Mouse (Mus musculus) cerebellum, adult 11-12 months (tissue): ENCODE data around the gene Glcci1.

ENCODE experiments used
- DNase-seq: peaks from one replicate; pipeline ENCODE4 v3.0.0; 2022

Gene Glcci1

DNA sequence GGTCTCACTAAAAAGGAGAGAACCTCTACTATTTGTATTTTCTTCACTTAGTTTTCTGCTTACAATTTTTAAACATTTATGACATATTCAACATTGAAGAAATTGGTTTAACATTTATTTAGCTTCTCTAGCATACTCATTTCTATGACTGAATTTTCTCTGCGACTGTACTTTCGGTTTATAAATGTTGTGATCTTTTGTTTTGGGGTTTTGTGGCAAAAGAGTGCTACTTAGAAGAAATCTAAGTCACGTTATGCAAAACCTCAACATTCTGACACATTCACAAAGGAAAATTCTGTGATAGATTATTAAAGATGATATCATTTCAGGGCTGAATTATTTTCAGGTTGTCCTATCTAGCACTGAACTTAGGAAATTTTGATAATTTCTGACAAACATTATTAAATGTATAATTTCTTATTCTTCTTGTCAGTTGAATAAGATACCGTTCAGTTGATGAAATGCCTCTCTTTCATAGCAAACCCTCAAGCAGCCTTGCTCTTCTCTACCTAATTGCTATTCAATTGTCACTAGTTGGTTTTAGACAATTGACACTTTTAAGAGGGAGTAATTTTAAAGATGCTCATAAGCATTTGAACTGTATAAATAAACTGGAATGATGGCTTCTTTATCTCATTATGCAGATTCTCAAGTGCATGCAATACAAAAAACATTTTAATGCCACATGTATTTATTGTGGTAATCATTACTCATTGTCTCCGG lies 47.6 kb downstream of the Glcci1 start:
- DNase-seq: no peak

DNA sequence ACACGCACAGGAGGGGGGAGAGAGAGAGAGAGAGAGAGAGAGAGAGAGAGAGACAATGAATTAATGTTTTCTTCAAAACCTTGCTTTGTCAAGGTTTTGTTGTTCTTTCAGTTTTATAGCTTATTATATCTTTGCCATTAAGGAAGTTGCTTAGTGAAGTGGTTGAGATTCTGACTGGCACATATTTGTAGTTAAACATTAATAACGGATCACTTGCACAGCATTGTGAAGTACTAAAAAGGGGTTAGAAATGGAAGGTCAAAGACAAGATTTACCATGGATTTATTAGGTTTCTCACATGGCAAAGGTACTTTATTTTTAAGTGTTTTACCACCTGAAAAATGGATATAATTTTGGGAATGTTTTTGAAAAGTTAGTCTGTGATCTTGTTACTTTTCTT lies 51.3 kb downstream of the Glcci1 start:
- no peak for DNase-seq

DNA sequence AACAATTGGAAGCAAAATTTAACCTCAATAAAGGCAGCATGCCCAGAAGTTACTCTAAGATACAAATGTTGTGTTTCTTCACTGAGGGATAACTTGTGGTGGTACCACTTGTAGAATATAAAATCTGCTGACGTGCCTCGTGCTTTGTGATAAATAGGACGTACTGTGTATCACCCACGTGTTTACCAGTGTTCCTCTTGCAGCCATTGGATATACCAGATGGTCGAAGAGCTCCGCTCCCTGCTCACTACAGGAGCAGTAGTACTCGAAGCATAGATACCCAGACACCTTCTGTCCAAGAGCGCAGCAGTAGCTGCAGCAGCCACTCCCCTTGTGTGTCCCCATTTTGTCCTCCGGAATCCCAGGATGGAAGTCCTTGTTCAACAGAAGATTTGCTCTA lies 73.0 kb downstream of the Glcci1 start:
- DNase-seq: peak; percentile 38

GRCm38 (mm10) chr6:8583892-8584291 lies 74.5 kb downstream of the Glcci1 start:
- no peak for DNase-seq

DNA sequence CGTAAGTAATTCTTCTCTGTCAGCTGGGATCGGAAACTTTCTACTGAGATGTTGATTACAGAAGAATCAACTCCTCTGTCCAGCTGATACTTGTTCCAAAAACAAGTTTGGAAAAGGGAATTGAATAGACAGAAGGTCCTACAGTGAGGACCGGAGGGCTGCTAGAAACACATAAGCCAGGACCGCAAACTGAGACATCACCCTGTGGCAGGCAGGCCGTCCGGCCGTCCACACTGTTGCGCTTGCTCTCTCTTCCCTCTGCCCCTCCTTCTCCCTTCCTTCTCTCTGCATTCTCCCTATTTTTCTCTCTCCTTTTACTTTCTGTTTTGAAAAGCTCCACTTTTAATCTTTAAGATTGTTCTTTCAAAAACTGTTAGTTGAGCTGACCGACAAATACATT lies 82.3 kb downstream of the Glcci1 start:
- DNase-seq: no peak

GRCm38 (mm10) chr6:8617369-8617768 lies 108.0 kb downstream of the Glcci1 start:
- DNase-seq: no peak

DNA sequence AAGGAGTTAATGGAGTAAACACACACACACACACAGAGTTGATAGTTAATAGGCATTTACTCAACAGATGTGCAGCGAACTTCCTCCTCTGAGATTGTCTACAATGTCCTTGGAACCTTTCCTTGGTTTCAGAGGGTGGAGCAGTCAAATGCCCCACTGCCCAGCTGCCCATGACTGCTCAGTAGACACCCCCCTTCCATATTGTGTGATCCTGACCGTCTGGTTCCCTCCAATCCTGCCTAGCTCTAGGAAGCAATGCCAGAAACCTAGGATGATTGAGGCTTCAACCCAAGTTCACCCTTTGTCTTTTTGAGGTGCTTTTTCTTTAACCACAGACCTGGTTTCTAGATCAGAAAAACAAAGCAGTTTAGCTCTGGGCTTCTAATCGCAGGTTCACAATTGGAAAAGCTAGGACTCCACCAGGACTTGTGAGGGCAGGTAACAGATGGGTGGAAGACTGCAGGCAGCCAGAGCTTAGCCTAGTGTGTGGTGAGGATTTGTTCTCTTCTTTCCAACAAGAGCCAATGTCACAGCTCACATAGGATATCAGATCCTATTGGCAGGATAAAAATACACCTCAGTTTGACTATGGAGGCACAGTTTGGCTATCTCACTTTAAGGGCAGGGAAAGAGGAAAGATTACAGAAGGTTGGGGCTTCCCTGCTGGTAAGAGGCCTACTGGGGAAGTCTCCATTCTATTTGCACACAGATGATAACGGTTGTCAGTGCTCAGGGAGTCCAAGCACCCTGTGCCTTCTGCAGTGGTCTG lies 110.4 kb downstream of the Glcci1 start:
- peak; percentile 80 for DNase-seq

GRCm38 (mm10) chr6:8623045-8623444 lies 113.6 kb downstream of the Glcci1 start:
- no peak for DNase-seq

GRCm38 (mm10) chr6:8628226-8628625 lies 118.8 kb downstream of the Glcci1 start:
- no peak for DNase-seq

- DNase-seq: no peak
Observed at GRCm38 (mm10) chr6:8628715-8629267, 119.4 kb downstream of the Glcci1 start.

DNA sequence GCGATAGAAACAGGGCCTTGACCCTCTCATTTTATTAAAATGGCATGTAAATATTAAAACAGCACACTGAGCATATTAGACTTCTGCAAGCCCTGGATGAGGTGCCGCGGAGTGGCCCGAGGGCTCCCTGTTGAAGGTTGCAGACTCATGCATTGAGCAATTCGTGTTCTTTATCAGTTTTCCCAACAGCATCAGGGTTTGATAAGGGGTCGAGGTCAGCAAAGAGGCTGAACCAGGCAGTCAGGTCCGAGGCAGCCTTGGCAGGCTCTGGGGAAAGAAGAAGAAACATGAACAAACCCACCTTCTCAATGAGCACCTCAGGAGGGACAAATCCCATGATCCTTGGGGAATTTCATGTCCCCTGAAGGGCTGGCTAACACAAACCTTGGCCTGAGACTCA lies 121.1 kb downstream of the Glcci1 start:
- DNase-seq: no peak

DNA sequence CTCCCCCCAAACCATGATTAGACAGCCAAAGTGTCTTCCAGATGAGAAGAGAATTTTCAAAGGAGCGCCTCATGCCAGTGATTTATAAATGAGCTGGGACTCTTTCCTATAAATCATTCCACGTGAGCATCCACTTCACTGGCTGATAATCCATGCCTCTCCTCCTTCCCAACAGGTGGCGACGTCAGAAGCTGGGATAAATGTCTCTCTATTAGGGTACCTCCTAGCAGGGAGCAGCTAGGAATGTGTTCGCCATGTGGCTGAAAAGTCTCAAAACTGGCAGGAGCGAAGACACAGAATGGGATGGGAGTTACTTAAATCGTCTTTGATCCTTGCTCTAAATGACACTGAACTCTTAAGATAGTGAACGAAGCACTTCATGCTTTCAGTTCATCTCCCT lies 122.0 kb downstream of the Glcci1 start:
- DNase-seq: no peak

DNA sequence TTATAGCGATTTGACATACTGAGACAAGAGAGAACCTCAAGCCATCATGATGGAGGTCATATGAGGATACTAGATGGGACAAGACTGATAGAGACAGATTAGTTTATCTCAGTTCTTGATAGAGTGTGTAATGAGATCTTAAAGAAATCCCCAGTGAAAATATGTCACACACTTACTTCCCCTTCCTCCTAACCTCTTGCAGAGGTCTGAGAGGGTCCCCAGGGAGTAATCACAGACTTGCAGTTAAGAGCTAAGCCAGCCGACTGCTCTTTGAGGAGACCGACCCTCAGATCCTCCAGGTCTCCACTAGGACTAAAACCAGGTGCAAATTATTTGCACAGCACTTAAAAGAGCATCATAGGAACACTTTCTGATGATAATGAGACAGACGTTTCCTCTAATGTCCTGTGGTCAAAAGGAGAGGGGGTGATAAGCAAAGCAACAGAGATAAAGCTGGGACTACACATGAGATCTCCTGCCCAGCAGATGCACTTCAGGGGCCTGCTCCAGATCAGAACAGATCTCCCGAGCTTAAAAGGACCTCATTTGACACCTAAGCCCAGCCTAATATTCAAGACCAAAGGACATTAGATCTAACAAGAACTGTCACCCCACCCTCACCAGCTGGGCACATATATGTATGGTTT lies 122.7 kb downstream of the Glcci1 start:
- DNase-seq: no peak

DNA sequence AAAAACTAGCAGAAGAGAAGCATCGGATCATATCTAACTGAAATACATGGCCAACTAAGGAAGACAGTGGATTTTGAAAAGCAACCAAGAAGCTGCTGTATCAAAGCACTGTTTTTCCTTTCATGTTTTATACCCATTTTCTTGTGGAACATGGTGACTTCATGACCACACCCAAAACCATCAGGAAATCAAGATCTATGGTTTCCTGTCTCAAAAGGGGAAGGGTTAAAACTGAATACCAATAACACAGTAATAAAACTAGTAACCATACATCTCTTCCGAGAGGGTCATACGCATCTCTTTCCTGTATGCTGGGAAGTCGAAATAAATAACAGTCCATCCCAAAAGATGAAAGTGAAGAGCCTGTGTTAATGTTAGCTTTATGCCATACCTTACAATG lies 123.3 kb downstream of the Glcci1 start:
- no peak for DNase-seq

DNA sequence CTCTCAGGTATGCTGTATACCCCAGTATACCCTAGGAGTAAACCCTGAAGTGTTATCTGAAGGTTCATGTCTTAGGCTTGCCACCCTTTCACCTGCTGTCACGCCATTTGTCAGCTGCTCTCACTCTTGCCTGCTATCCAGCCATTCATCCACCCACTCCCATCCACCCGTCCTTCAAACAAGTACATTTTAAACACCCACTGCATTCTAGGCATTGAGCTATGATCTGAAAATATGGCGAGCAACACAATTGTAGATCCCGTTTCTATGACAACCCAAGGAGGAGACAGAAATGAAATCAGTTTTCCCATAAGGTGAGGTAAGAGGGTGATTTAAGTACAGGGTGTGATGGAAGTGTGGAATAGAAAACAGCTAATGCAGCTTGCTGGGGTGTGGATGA lies 128.7 kb downstream of the Glcci1 start:
- DNase-seq: no peak

DNA sequence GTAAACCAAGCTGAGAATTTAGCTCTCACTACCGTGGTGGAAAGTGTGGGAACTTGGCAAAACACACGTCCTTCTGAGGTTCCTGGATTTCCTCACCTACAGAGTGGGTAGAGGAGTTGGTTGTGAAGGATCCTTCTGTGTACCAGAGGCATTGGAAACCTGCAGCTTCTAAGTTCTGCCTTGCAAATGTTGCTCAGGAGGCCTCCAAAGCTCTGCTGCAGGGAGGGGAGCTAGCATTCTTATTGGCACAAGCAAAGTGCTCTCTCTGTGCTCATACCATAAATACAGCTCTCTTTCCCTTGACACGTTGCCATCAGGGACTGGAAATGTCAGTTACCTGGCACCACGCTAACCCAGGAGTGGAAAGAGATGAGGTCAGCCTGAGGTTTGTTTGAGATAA lies 129.5 kb downstream of the Glcci1 start:
- peak; percentile 52 for DNase-seq

- no peak for DNase-seq
Observed at GRCm38 (mm10) chr6:8639526-8639925, 130.1 kb downstream of the Glcci1 start.

- DNase-seq: no peak
Observed at GRCm38 (mm10) chr6:8640863-8641262, 131.5 kb downstream of the Glcci1 start.

DNA sequence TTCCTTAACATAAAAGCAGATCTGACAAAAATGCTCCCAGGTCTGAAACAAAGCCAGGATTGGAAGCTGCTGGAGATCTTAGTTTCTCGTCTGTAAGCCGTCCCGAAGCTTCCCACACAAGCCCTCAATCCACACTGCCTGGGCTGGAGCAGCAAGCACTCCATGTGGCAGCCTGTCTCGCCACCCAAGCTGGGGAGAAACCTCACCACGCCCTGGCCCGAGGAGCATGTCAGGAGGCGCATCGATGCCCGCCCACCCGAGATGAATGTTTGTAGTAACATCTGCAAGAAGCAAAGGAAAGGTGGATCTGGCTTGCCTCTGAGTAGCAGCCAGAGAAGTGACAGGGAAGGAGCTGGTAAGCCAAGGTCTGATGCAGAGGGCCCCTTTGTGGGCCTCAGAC lies 135.3 kb downstream of the Glcci1 start:
- no peak for DNase-seq

- DNase-seq: no peak
Observed at GRCm38 (mm10) chr6:8645708-8646107, 136.3 kb downstream of the Glcci1 start.
